Mouse (Mus musculus): ENCODE data around the gene Dtnbp1.
A peak's percentile ranks its signal among the peaks of the same experiment; 100 is the strongest.

Dtnbp1 gene

GRCm38 (mm10) chr13:44948320-44949250 lies 53.4 kb downstream of the Dtnbp1 start:
- no peak for DNase-seq (ENCODE audit: low read depth)

DNA sequence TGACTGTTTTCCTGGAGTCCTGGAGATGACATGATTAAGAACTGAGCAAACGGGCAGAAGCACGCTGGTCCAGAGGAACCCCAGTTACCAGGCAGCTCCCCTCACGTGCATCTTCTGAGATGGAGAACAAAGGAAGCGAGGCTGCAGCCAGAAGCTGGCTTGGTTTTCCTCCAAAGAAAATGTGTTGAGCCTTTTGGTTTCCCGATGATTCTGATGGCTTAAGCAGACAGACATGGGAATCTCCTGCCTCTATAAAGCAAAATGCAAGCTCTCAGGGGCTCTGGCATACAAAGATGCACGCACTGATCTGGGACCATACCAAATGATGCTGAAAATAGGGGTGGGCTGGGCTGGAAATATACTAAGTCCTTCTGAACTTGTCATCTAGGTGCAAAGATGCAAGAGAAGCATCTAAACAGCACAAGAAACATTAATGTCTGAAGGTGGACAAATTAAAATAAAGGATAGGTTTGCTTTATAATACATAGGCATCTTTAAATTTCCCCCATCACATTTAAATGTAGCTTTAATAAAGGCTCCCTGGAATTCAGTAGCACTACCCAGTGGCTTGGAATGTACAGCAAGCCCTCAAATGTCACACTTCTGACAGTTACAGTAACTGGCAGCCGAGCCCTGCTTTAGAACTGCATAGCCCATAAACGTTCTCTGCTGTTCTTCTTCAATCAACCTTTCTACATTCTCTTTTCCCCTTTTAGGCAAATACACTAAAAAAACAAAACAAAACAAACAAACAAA lies 54.9 kb downstream of the Dtnbp1 start:
- DNase-seq (ENCODE audit: low read depth) = no peak

DNA sequence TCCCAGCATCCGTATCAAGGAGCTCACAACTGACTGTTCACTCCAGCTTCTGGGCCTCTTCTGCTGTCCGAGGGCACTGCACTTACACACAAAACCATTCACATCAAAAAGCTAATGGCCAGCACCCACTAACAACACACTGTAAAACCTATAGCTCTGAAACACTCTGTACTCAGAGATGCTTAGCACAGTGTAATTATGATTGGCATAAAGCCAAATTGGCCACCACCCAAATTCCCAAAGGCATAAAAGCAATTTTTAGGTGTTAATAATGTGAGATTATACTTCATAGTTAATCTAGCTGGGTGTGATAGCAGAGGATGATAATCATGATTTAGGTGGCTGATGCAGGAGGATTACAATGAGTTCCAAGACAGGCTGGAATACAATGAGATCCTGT lies 58.3 kb downstream of the Dtnbp1 start:
- DNase-seq (ENCODE audit: low read depth) = no peak

DNA sequence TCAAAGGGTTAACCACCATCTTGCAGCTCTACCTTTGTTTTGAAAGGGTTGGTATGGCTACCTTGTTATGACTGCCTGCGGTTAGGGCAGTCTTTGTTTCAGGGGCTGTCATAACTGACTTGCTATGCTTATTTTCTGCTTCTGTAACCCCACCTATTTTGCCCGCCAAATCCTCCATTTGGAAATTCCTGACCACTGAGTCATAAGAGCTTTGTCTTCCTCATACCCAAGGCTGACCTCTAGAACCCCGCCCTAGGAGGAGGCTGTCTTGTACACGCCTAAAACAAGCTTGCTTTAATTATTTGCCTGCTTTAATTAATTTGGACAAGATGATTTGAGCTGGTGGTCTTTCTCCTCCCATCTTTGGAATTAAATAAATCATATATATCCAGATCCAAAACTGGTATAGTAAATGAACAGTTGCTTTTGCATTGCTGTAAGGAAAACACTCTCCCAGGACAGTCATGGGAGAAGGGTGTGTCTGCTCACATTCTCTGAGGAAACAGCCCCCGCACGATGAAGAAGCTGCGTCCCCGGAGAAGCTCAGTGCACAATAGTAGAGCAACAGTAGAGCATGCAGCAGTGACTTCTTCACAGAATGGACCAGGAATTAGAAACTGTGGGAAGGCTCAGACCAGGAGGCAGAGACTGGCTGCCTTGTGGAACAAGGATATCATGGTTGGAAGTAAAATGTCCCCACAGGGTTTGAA lies 62.5 kb downstream of the Dtnbp1 start:
- no peak for DNase-seq (ENCODE audit: low read depth)

DNA sequence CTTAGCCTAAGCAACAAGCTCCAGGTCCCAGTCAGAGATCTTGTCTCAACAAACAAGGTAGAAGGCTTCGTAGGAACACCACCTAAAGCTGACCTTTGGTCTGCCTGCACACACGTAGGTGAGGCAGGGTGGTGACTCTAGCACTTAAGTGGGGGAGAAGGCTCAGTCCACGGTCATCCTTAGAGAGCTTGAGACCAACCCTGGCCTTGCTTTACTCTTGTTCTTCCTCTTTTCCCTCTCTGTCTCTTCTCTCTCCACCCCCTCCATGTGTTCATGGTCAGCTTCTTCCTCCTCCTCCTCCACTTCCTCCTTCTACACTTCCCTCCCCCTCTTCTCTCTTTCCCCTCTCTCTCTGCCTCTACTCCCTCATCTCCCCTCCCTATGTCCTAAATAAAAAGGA lies 64.3 kb downstream of the Dtnbp1 start:
- DNase-seq (ENCODE audit: low read depth) = no peak

GRCm38 (mm10) chr13:44933575-44933974 lies 68.4 kb downstream of the Dtnbp1 start:
- no peak for DNase-seq (ENCODE audit: low read depth)

GRCm38 (mm10) chr13:44932307-44933264 lies 69.4 kb downstream of the Dtnbp1 start:
- DNase-seq (ENCODE audit: low read depth) = no peak

- DNase-seq (ENCODE audit: low read depth) = no peak
Observed at GRCm38 (mm10) chr13:44926311-44926710, 75.6 kb downstream of the Dtnbp1 start.

- DNase-seq (ENCODE audit: low read depth) = no peak
Observed at GRCm38 (mm10) chr13:44925173-44925572, 76.8 kb downstream of the Dtnbp1 start.

GRCm38 (mm10) chr13:44924042-44924441 lies 77.9 kb downstream of the Dtnbp1 start:
- no peak for DNase-seq (ENCODE audit: low read depth)

- no peak for DNase-seq (ENCODE audit: low read depth)
Observed at GRCm38 (mm10) chr13:44921721-44922120, 80.2 kb downstream of the Dtnbp1 start.

GRCm38 (mm10) chr13:44921095-44921494 lies 80.9 kb downstream of the Dtnbp1 start:
- DNase-seq (ENCODE audit: low read depth) = no peak

GRCm38 (mm10) chr13:44918269-44918668 lies 83.7 kb downstream of the Dtnbp1 start:
- no peak for DNase-seq (ENCODE audit: low read depth)

DNA sequence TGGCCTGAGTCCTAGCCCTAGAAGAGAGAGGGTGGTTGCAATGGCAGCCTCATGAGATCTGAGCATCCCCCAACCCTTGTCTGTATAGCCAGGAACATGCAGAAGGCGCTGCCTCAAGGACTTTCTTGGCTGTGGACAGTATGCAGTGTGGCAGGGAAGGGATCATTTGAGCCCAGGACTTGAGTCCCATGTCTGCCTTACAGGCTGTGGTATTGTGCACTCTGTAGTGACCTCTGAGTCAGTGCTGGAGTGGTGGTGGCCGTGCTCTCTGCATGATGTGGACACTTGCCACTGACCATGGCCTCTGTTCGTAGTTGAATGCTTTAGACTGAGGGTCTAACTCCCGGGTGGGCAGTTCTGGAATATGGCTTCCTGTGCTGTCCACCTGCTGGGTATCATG lies 84.7 kb downstream of the Dtnbp1 start:
- no peak for DNase-seq (ENCODE audit: low read depth)

DNA sequence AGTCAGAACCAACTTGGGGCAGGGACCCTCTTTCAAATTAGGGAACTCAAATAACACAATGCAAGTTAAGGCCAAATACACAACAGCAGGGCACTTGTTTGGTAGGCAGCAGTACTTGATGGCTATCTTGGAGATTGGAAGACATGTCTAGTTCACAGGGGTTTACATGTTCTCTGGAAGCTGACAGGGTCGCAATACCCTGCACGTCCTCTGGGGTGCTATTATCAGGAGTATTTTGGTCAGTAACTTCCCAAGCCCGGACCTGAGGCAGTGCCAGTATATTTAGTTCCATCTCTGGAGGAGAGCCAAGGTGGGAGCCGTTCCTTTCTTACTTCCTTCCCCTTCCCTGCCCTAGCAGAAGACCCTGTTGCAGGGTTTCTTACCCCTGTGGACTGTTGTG lies 86.0 kb downstream of the Dtnbp1 start:
- peak; percentile 17 for DNase-seq (ENCODE audit: low read depth)

GRCm38 (mm10) chr13:44915382-44915781 lies 86.6 kb downstream of the Dtnbp1 start:
- DNase-seq (ENCODE audit: low read depth) = peak; percentile 36

GRCm38 (mm10) chr13:44913560-44913959 lies 88.4 kb downstream of the Dtnbp1 start:
- no peak for DNase-seq (ENCODE audit: low read depth)

DNA sequence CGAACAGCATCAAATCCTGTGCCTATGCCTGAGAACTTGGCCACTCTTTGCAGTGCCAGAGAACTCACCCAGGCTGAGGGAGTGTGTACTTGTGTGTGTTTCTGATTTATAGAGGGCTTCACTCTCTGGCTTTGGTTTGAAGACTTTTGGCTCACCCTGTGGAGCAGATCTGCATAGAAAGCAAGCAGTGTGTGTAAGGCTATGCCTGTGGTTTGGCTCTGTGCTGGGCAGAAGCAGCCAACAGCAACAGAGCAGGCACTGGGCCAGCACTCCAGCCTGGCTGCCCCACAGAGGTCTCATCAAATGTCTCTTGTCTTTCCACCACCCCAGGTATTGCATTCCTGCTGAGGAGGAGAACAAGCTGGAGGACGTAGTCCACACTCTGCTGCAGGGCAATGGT lies 89.1 kb downstream of the Dtnbp1 start:
- DNase-seq (ENCODE audit: low read depth) = no peak

DNA sequence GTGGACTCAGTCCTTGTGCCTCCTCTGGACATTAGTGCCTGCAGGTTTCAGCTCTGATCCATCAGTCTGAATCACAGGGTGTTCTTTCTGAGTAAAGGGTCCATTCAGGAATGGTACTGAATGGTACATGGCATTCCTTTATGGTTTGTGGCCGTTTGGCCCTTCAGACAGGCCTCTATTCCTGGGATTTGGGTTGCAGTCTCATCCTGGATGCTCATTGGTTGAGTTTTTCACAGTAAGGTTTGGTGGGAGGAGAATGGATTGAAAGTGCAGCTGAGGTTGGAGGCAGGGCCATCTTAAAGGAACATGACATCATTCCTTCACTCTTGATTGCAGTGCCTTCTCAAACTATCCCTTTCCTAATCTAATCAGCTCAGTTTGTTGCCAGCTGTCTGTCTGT lies 93.2 kb downstream of the Dtnbp1 start:
- DNase-seq (ENCODE audit: low read depth) = no peak

GRCm38 (mm10) chr13:44907702-44908101 lies 94.2 kb downstream of the Dtnbp1 start:
- DNase-seq (ENCODE audit: low read depth) = no peak

DNA sequence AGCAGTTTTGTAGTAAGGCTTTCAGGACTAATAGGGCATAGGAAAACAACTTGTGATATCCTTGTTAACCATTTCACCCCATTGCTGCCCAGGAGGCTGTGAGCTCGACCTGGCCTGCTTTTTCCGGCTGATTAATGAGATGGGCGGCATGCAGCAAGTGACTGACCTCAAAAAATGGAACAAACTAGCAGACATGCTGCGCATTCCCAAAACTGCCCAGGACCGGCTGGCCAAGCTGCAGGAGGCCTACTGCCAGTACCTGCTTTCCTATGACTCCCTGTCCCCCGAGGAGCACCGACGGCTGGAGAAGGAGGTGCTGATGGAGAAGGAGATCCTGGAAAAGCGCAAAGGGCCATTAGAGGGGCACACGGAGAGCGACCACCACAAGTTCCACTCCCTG lies 95.8 kb downstream of the Dtnbp1 start:
- no peak for DNase-seq (ENCODE audit: low read depth)

Measured in c-Kit-positive CD71-positive TER-119-negative erythroid progenitor cells, embryonic 14.5 days (primary cell).